Mouse (Mus musculus) liver, adult 2 months (tissue): ENCODE data around the gene Sdhb. TPM values are rescaled to one million over a fixed set of nuclear protein-coding genes. Genes with fewer than 3 reads are reported as not detected.

Source experiments
- DNase-seq: peaks from one replicate; pipeline ENCODE4 v3.0.0-alpha.2; 2011; ENCODE audit warnings: low read depth, low spot score; ENCODE audit errors: extremely low read depth
- H3K27ac ChIP-seq: fragments of 200-500 bp; replicated peaks from 2 replicates; pipeline ENCODE4 v1.5.1; 2012; ENCODE audit warnings: low read depth, mild to moderate bottlenecking, control low read depth, inconsistent platforms, low read length; ENCODE audit not compliant: insufficient read depth
- H3K27me3 ChIP-seq: fragments of 200-500 bp; 2 replicates; pipeline ENCODE4 v1.6.1; 2012; ENCODE audit warnings: mild to moderate bottlenecking, moderate library complexity, low read length, inconsistent platforms; ENCODE audit not compliant: control insufficient read depth, insufficient read depth
- H3K36me3 ChIP-seq: fragments of 200-500 bp; 2 replicates; pipeline ENCODE4 v1.6.1; 2012; ENCODE audit warnings: low read length, inconsistent platforms; ENCODE audit not compliant: control insufficient read depth, insufficient read depth
- H3K4me1 ChIP-seq: fragments of 200-500 bp; 2 replicates; pipeline ENCODE4 v1.6.1; 2011; ENCODE audit warnings: low read length; ENCODE audit not compliant: control insufficient read depth, insufficient read depth
- H3K4me3 ChIP-seq: fragments of 200-500 bp; 2 replicates; pipeline ENCODE4 v1.5.1; 2011; ENCODE audit warnings: low read depth, mild to moderate bottlenecking, control low read depth, low read length, moderate library complexity; ENCODE audit not compliant: insufficient read depth
- H3K79me2 ChIP-seq: fragments of 200-500 bp; 2 replicates; pipeline ENCODE4 v1.6.1; 2012; ENCODE audit warnings: inconsistent platforms, mild to moderate bottlenecking, low read length, moderate library complexity; ENCODE audit not compliant: control insufficient read depth, insufficient read depth
- H3K9ac ChIP-seq: fragments of 200-500 bp; 2 replicates; pipeline ENCODE4 v1.6.1; 2012; ENCODE audit warnings: low read depth, mild to moderate bottlenecking, control low read depth, inconsistent platforms, low read length
- CTCF ChIP-seq: fragments of 200-500 bp; IDR thresholded peaks from 2 replicates; pipeline ENCODE4 v1.5.1; 2011; ENCODE audit warnings: low read depth, low read length, control low read depth
- POLR2A ChIP-seq: fragments of 200-500 bp; IDR thresholded peaks from 2 replicates; pipeline ENCODE4 v1.6.1; 2011; ENCODE audit warnings: low read length, control low read depth; ENCODE audit not compliant: insufficient read depth; ENCODE audit errors: extremely low read depth
- WGBS: fragments of 180-500 bp; shearing (Covaris S2); methylation state at CpG from one replicate; pipeline ENCODE4 v1.1.7; 2018; 5-methylcytosine and 5-hydroxymethylcytosine counted together
- polyA plus RNA-seq: library from polyadenylated mRNA; depleted of rRNA; stranded (reverse); fragments of >200 nt; gene quantifications from 2 replicates; pipeline ENCODE4 v1.2.3, GENCODE M21; 2012
- total RNA-seq: library from RNA; depleted of rRNA; stranded (reverse); fragments of >200 nt; gene quantifications from 2 replicates; pipeline ENCODE4 v1.2.3, GENCODE M21; 2014

Gene Sdhb
- total and polyA plus RNA-seq, 2 experiments: 347 to 532 TPM

- no peak for DNase-seq
- H3K27me3 ChIP-seq: 0 out of 2 replicates have a peak, but pooled peaks cover 2% of the 10 kb centered on the region
- no peaks in the 10 kb centered on the region for H3K4me1 ChIP-seq
- no peak overlapping the region for H3K9ac ChIP-seq
- no peak overlapping the region for H3K4me3 ChIP-seq
- H3K79me2 ChIP-seq: no peaks in the 10 kb centered on the region
- 85% methylated on average over 10 of the region's 10 CpGs for WGBS
- H3K27ac ChIP-seq: no peak overlapping the region
- TF ChIP-seq POLR2A (no peak), CTCF (no peak)
- H3K36me3 ChIP-seq: no peaks in the 10 kb centered on the region
Measured at GRCm38 (mm10) chr4:141012558-141012957, 51.6 kb downstream of the Sdhb start.

- 75% methylated on average over 8 of the region's 8 CpGs for WGBS
- DNase-seq: no peak
- Histone ChIP-seq H3K27me3 (0 out of 2 replicates have a peak, but pooled peaks cover 2% of the 10 kb centered on the region), H3K27ac (no peak overlapping the region), H3K9ac (no peak overlapping the region), H3K79me2 (no peaks in the 10 kb centered on the region), H3K4me3 (no peak overlapping the region), H3K4me1 (no peaks in the 10 kb centered on the region), H3K36me3 (no peaks in the 10 kb centered on the region)
- TF ChIP-seq POLR2A (no peak), CTCF (no peak)
Measured at GRCm38 (mm10) chr4:141014114-141014513, 53.1 kb downstream of the Sdhb start.

GRCm38 (mm10) chr4:141014856-141015255 is 53.9 kb downstream of the Sdhb start:
- no peak for TF ChIP-seq CTCF
- TF ChIP-seq POLR2A: no peak
- 89% methylated on average over 11 of the region's 11 CpGs for WGBS
- H3K27me3 ChIP-seq: 0 out of 2 replicates have a peak, but pooled peaks cover 2% of the 10 kb centered on the region
- H3K9ac ChIP-seq: no peak overlapping the region
- no peaks in the 10 kb centered on the region for H3K36me3 ChIP-seq
- H3K27ac ChIP-seq: no peak overlapping the region
- no peaks in the 10 kb centered on the region for H3K4me1 ChIP-seq
- H3K79me2 ChIP-seq: no peaks in the 10 kb centered on the region
- no peak for DNase-seq
- H3K4me3 ChIP-seq: no peak overlapping the region

GRCm38 (mm10) chr4:141015356-141015755 is 54.4 kb downstream of the Sdhb start:
- TF ChIP-seq CTCF (no peak), POLR2A (no peak)
- no peaks in the 10 kb centered on the region for H3K36me3 ChIP-seq
- H3K79me2 ChIP-seq: no peaks in the 10 kb centered on the region
- no peak overlapping the region for H3K9ac ChIP-seq
- H3K27ac ChIP-seq: no peak overlapping the region
- DNase-seq: no peak
- H3K4me1 ChIP-seq: no peaks in the 10 kb centered on the region
- no peak overlapping the region for H3K4me3 ChIP-seq
- 0 out of 2 replicates have a peak, but pooled peaks cover 2% of the 10 kb centered on the region for H3K27me3 ChIP-seq
- 78% methylated on average over 7 of the region's 7 CpGs for WGBS

- H3K36me3 ChIP-seq: no peaks in the 10 kb centered on the region
- no peaks in the 10 kb centered on the region for H3K79me2 ChIP-seq
- TF ChIP-seq POLR2A: no peak
- TF ChIP-seq CTCF: no peak
- no peaks in the 10 kb centered on the region for H3K27me3 ChIP-seq
- H3K4me1 ChIP-seq: no peaks in the 10 kb centered on the region
- WGBS: 65% methylated on average over 9 of the region's 9 CpGs
- no peak overlapping the region for H3K9ac ChIP-seq
- no peak overlapping the region for H3K4me3 ChIP-seq
- peak; percentile 8 for DNase-seq
- no peak overlapping the region for H3K27ac ChIP-seq
Measured at GRCm38 (mm10) chr4:141016311-141016710, 55.3 kb downstream of the Sdhb start.

- TF ChIP-seq POLR2A (no peak), CTCF (no peak)
- Histone ChIP-seq H3K36me3 (no peaks in the 10 kb centered on the region), H3K27ac (no peak overlapping the region), H3K27me3 (no peaks in the 10 kb centered on the region), H3K79me2 (no peaks in the 10 kb centered on the region), H3K9ac (no peak overlapping the region), H3K4me3 (no peak overlapping the region), H3K4me1 (no peaks in the 10 kb centered on the region)
- 91% methylated on average over 29 of the region's 29 CpGs for WGBS
- no peak for DNase-seq
Measured at GRCm38 (mm10) chr4:141017657-141018436, 56.8 kb downstream of the Sdhb start.
